Mouse (Mus musculus) midbrain, postnatal 0 days (tissue): ENCODE results near the gene Ccl27b. TPM values are rescaled to one million over a fixed set of nuclear protein-coding genes. Genes with fewer than 3 reads are reported as not detected.
"Not testable (repeated sequence)": the region's sequence is repeated elsewhere in the genome, so short reads cannot be mapped to it uniquely, and the experiment has no call there.

Source experiments
- ATAC-seq: fragments of 200-750 bp; cut with Nextera tagmentation; 2 replicates; pipeline ENCODE4 v1.8.0; 2017; ENCODE audit warnings: moderate number of reproducible peaks, mild to moderate bottlenecking, moderate TSS enrichment, moderate library complexity; ENCODE audit not compliant: low FRiP score
- DNase-seq: peaks from one replicate; pipeline ENCODE4 v3.0.0-alpha.2; 2015; ENCODE audit warnings: low spot score
- H3K27ac ChIP-seq: fragments of 300-500 bp; sonication (generic); 2 replicates; pipeline ENCODE4 v1.5.1; 2014; ENCODE audit warnings: low read depth, mild to moderate bottlenecking, low read length, mixed read lengths
- H3K27me3 ChIP-seq: fragments of 300-500 bp; sonication (generic); 2 replicates; pipeline ENCODE4 v1.6.1; 2014; ENCODE audit warnings: low read length, control low read depth, mixed read lengths; ENCODE audit not compliant: insufficient read depth
- H3K36me3 ChIP-seq: fragments of 300-500 bp; sonication (generic); 2 replicates; pipeline ENCODE4 v1.6.1; 2014; ENCODE audit warnings: low read length, control low read depth, mixed read lengths; ENCODE audit not compliant: insufficient read depth
- H3K4me1 ChIP-seq: fragments of 300-500 bp; sonication (generic); 2 replicates; pipeline ENCODE4 v1.6.1; 2014; ENCODE audit warnings: mild to moderate bottlenecking, control low read depth, antibody characterized with exemption, low read length, mixed read lengths; ENCODE audit not compliant: insufficient read depth
- H3K4me2 ChIP-seq: fragments of 300-500 bp; sonication (generic); 2 replicates; pipeline ENCODE4 v1.6.1; 2014; ENCODE audit warnings: low read depth, mild to moderate bottlenecking, low read length, mixed read lengths; ENCODE audit not compliant: poor library complexity, severe bottlenecking
- H3K4me3 ChIP-seq: fragments of 300-500 bp; sonication (generic); 2 replicates; pipeline ENCODE4 v1.5.1; 2014; ENCODE audit warnings: low read depth, mild to moderate bottlenecking, low read length, moderate library complexity
- H3K9ac ChIP-seq: fragments of 300-500 bp; sonication (generic); replicated peaks from 2 replicates; pipeline ENCODE4 v1.6.1; 2014; ENCODE audit warnings: mild to moderate bottlenecking, low read length, moderate library complexity, mixed read lengths; ENCODE audit not compliant: poor library complexity, severe bottlenecking
- H3K9me3 ChIP-seq: fragments of 300-500 bp; sonication (generic); 2 replicates; pipeline ENCODE4 v1.6.1; 2016; ENCODE audit warnings: low read length, control low read depth
- WGBS: fragments of 180-500 bp; shearing (Covaris S2); extraction: QIAGEN DNeasy Blood & Tissue Kit; methylation state at CpG from one replicate; pipeline ENCODE4 v1.1.7; 2014; 5-methylcytosine and 5-hydroxymethylcytosine counted together
- polyA plus RNA-seq: library from polyadenylated mRNA; unstranded; fragments of >200 nt; fragmentation: Nextera tagmentation; extraction: Ambion mirVana; gene quantifications from 2 replicates; pipeline ENCODE4 v1.2.1, GENCODE M21; 2015
- total RNA-seq: library from RNA; depleted of rRNA; stranded (reverse); fragments of >200 nt; gene quantifications from 2 replicates; pipeline ENCODE4 v1.2.3, GENCODE M21; 2014; rRNA removed

Ccl27b gene
- total and polyA plus RNA-seq, 2 experiments from 2014 or later, result not detected

GRCm38 (mm10) chr4:42682183-42682524, 27.1 kb downstream of the Ccl27b start:
- H3K4me1 ChIP-seq, H3K36me3 ChIP-seq, DNase-seq, H3K4me3 ChIP-seq, H3K4me2 ChIP-seq, H3K9ac ChIP-seq, H3K27me3 ChIP-seq, H3K9me3 ChIP-seq, H3K27ac ChIP-seq: not testable (repeated sequence)
- ATAC-seq, result peak; percentile 58; the same call in 1 of the 2 replicates
- WGBS, result no CpG with 5 or more reads among the region's 18 CpGs

Other genes with a start within 250 kb of the Ccl27b start
- not detected in 2 replicates for gene Gm21586, start 215.9 kb upstream of the Ccl27b start, total RNA-seq
- not detected in 2 replicates for gene Gm21586, start 215.9 kb upstream of the Ccl27b start, polyA plus RNA-seq
- gene Gm2163, start 188.5 kb upstream of the Ccl27b start, total RNA-seq, result 0.38 and 1.6 TPM in 2 replicates
- gene Gm2163, start 188.5 kb upstream of the Ccl27b start, polyA plus RNA-seq, result 0.11 and 0.22 TPM in 2 replicates
- gene Fam205a2, start 127.1 kb upstream of the Ccl27b start, total RNA-seq, result 0.11 and 0.85 TPM in 2 replicates
- not detected in 2 replicates for gene Fam205a2, start 127.1 kb upstream of the Ccl27b start, polyA plus RNA-seq
- gene Gm10591, start 43.1 kb upstream of the Ccl27b start, total RNA-seq, result 1.3 TPM in 1 of 2 replicates, not detected in the other
- not detected in 2 replicates for gene Gm10591, start 43.1 kb upstream of the Ccl27b start, polyA plus RNA-seq
- not detected in 2 replicates for gene Gm2564, start 25.5 kb upstream of the Ccl27b start, total RNA-seq
- gene Gm2564, start 25.5 kb upstream of the Ccl27b start, polyA plus RNA-seq, result 0.47 and 0.77 TPM in 2 replicates
- 0.27 TPM in 1 of 2 replicates, not detected in the other for gene Il11ra2, start 6.6 kb downstream of the Ccl27b start, total RNA-seq
- gene Il11ra2, start 6.6 kb downstream of the Ccl27b start, polyA plus RNA-seq, result 0.16 TPM in 1 of 2 replicates, not detected in the other
- gene 4930578G10Rik, start 80.3 kb downstream of the Ccl27b start, total RNA-seq, result not detected in 2 replicates
- 0.36 TPM in 1 of 2 replicates, not detected in the other for gene 4930578G10Rik, start 80.3 kb downstream of the Ccl27b start, polyA plus RNA-seq
- not detected in 2 replicates for gene Ccl19, start 101.3 kb downstream of the Ccl27b start, total RNA-seq
- 0.26 and 0.32 TPM in 2 replicates for gene Ccl19, start 101.3 kb downstream of the Ccl27b start, polyA plus RNA-seq
- not detected in 2 replicates for gene Ccl21a, start 118.7 kb downstream of the Ccl27b start, total RNA-seq
- 0.33 and 0.44 TPM in 2 replicates for gene Ccl21a, start 118.7 kb downstream of the Ccl27b start, polyA plus RNA-seq
- not detected in 2 replicates for gene Fam205a1, start 198.6 kb downstream of the Ccl27b start, total RNA-seq
- not detected in 2 replicates for gene Fam205a1, start 198.6 kb downstream of the Ccl27b start, polyA plus RNA-seq
- gene Gm12394, start 201.5 kb downstream of the Ccl27b start, total RNA-seq, result 0.09 and 0.16 TPM in 2 replicates
- 0.21 and 0.71 TPM in 2 replicates for gene Gm12394, start 201.5 kb downstream of the Ccl27b start, polyA plus RNA-seq
- not detected in 2 replicates for gene Fam205c, start 219.0 kb downstream of the Ccl27b start, total RNA-seq
- 2.1 and 4.4 TPM in 2 replicates for gene Fam205c, start 219.0 kb downstream of the Ccl27b start, polyA plus RNA-seq